Mouse (Mus musculus) intestine, embryonic 15.5 days (tissue): ENCODE data around the gene Kif5c. TPM values are rescaled to one million over a fixed set of nuclear protein-coding genes. Genes with fewer than 3 reads are reported as not detected.

ENCODE experiments used
- ATAC-seq: fragments of 200-750 bp; cut with Nextera tagmentation; 2 replicates; pipeline ENCODE4 v1.8.0; 2017; ENCODE audit warnings: moderate TSS enrichment, moderate library complexity
- H3K27ac ChIP-seq: fragments of 300-500 bp; sonication (generic); 2 replicates; pipeline ENCODE4 v1.5.1; 2015; ENCODE audit warnings: mild to moderate bottlenecking, inconsistent platforms
- H3K27me3 ChIP-seq: fragments of 300-500 bp; sonication (generic); replicated peaks from 2 replicates; pipeline ENCODE4 v1.6.1; 2015; ENCODE audit warnings: inconsistent platforms
- H3K36me3 ChIP-seq: fragments of 300-500 bp; sonication (generic); 2 replicates; pipeline ENCODE4 v1.6.1; 2015; ENCODE audit warnings: inconsistent platforms
- H3K4me1 ChIP-seq: fragments of 300-500 bp; sonication (generic); replicated peaks from 2 replicates; pipeline ENCODE4 v1.6.1; 2015; ENCODE audit warnings: inconsistent platforms
- H3K4me2 ChIP-seq: fragments of 300-500 bp; sonication (generic); replicated peaks from 2 replicates; pipeline ENCODE4 v1.6.1; 2015; ENCODE audit warnings: mild to moderate bottlenecking, inconsistent platforms
- H3K4me3 ChIP-seq: fragments of 300-500 bp; sonication (generic); replicated peaks from 2 replicates; pipeline ENCODE4 v1.5.1; 2015; ENCODE audit warnings: inconsistent platforms
- H3K9ac ChIP-seq: fragments of 300-500 bp; sonication (generic); 2 replicates; pipeline ENCODE4 v1.6.1; 2015; ENCODE audit warnings: inconsistent platforms
- H3K9me3 ChIP-seq: fragments of 300-500 bp; sonication (generic); 2 replicates; pipeline ENCODE4 v1.6.1; 2016; ENCODE audit warnings: inconsistent platforms
- whole genome bisulfite sequencing: fragments of 180-500 bp; shearing (Covaris S2); methylation state at CpG from one replicate; pipeline ENCODE4 v1.1.7; 2015; 5-methylcytosine and 5-hydroxymethylcytosine counted together
- polyA plus RNA-seq: library from polyadenylated mRNA; unstranded; fragments of >200 nt; fragmentation: Nextera tagmentation; extraction: Ambion mirVana; gene quantifications from 2 replicates; pipeline ENCODE4 v1.2.1, GENCODE M21; 2015

The Kif5c gene
- polyA plus RNA-seq, 1 experiment from 2014 or later, result 8.2 TPM

- no peak overlapping the region for H3K4me2 ChIP-seq
- no peak overlapping the region for H3K4me3 ChIP-seq
- 0 out of 2 replicates have a peak, but pooled peaks cover 7% of the 10 kb centered on the region for H3K4me1 ChIP-seq
- 83% methylated on average over 6 of the region's 6 CpGs for WGBS
- no peak for ATAC-seq
- H3K9ac ChIP-seq, result no peak overlapping the region
- H3K36me3 ChIP-seq, result no peaks in the 10 kb centered on the region
- H3K27me3 ChIP-seq, result peaks cover 11% of the 10 kb centered on the region; the same call in 1 of the 2 replicates
- no peak overlapping the region for H3K27ac ChIP-seq
- no peaks in the 10 kb centered on the region for H3K9me3 ChIP-seq
Measured at GRCm38 (mm10) chr2:49789078-49789477, 170.0 kb downstream of the Kif5c start.

- H3K36me3 ChIP-seq, result no peaks in the 10 kb centered on the region
- peaks cover 11% of the 10 kb centered on the region; the same call in 1 of the 2 replicates for H3K27me3 ChIP-seq
- H3K27ac ChIP-seq, result no peak overlapping the region
- H3K9ac ChIP-seq, result no peak overlapping the region
- H3K4me2 ChIP-seq, result no peak overlapping the region
- H3K9me3 ChIP-seq, result no peaks in the 10 kb centered on the region
- WGBS, result 78% methylated on average over 5 of the region's 5 CpGs
- ATAC-seq, result no peak
- H3K4me3 ChIP-seq, result no peak overlapping the region
- 0 out of 2 replicates have a peak, but pooled peaks cover 7% of the 10 kb centered on the region for H3K4me1 ChIP-seq
Measured at GRCm38 (mm10) chr2:49789504-49789903, 170.4 kb downstream of the Kif5c start.

- no peaks in the 10 kb centered on the region for H3K9me3 ChIP-seq
- no peak overlapping the region for H3K27ac ChIP-seq
- no peak overlapping the region for H3K4me3 ChIP-seq
- H3K36me3 ChIP-seq, result no peaks in the 10 kb centered on the region
- ATAC-seq, result no peak
- 63% methylated on average over 14 of the region's 14 CpGs for WGBS
- H3K4me1 ChIP-seq, result no peaks in the 10 kb centered on the region
- no peaks in the 10 kb centered on the region for H3K27me3 ChIP-seq
- H3K9ac ChIP-seq, result no peak overlapping the region
- H3K4me2 ChIP-seq, result no peak overlapping the region
Measured at GRCm38 (mm10) chr2:49797444-49798143, 178.5 kb downstream of the Kif5c start.

GRCm38 (mm10) chr2:49804448-49804847 is 185.3 kb downstream of the Kif5c start:
- no peak overlapping the region for H3K4me3 ChIP-seq
- ATAC-seq, result no peak
- no peaks in the 10 kb centered on the region for H3K4me1 ChIP-seq
- H3K36me3 ChIP-seq, result no peaks in the 10 kb centered on the region
- no peaks in the 10 kb centered on the region for H3K9me3 ChIP-seq
- WGBS, result 67% methylated on average over 8 of the region's 8 CpGs
- no peak overlapping the region for H3K27ac ChIP-seq
- no peaks in the 10 kb centered on the region for H3K27me3 ChIP-seq
- H3K9ac ChIP-seq, result no peak overlapping the region
- H3K4me2 ChIP-seq, result no peak overlapping the region

GRCm38 (mm10) chr2:49805736-49806371 is 186.8 kb downstream of the Kif5c start:
- Histone ChIP-seq H3K4me3 (no peak overlapping the region), H3K36me3 (no peaks in the 10 kb centered on the region), H3K4me1 (no peaks in the 10 kb centered on the region), H3K9ac (no peak overlapping the region), H3K4me2 (no peak overlapping the region), H3K9me3 (no peaks in the 10 kb centered on the region), H3K27me3 (no peaks in the 10 kb centered on the region), H3K27ac (no peak overlapping the region)
- 77% methylated on average over 11 of the region's 11 CpGs for WGBS
- no peak for ATAC-seq

GRCm38 (mm10) chr2:49809496-49809895 is 190.4 kb downstream of the Kif5c start:
- Histone ChIP-seq H3K9ac (no peak overlapping the region), H3K4me1 (peaks cover 9% of the 10 kb centered on the region; the same call in 1 of the 2 replicates), H3K27me3 (no peaks in the 10 kb centered on the region), H3K27ac (no peak overlapping the region), H3K4me3 (no peak overlapping the region), H3K36me3 (no peaks in the 10 kb centered on the region), H3K9me3 (no peaks in the 10 kb centered on the region), H3K4me2 (no peak overlapping the region)
- no peak for ATAC-seq
- WGBS, result 78% methylated on average over 6 of the region's 6 CpGs

- H3K4me2 ChIP-seq, result peak overlapping the region; percentile 30
- 19% methylated on average over 11 of the region's 11 CpGs for WGBS
- peaks cover 11% of the 10 kb centered on the region; the same call in 1 of the 2 replicates for H3K4me1 ChIP-seq
- peak overlapping the region; percentile 67 for H3K27ac ChIP-seq
- no peak overlapping the region for H3K9ac ChIP-seq
- ATAC-seq, result peak; percentile 53
- no peaks in the 10 kb centered on the region for H3K9me3 ChIP-seq
- H3K27me3 ChIP-seq, result no peaks in the 10 kb centered on the region
- 0 out of 2 replicates have a peak overlapping the region, but pooled peaks have one; percentile 6 for H3K4me3 ChIP-seq
- H3K36me3 ChIP-seq, result no peaks in the 10 kb centered on the region
Measured at GRCm38 (mm10) chr2:49811420-49811819, 192.3 kb downstream of the Kif5c start.

GRCm38 (mm10) chr2:49811871-49812363 is 192.8 kb downstream of the Kif5c start:
- Histone ChIP-seq H3K4me1 (peaks cover 11% of the 10 kb centered on the region; the same call in 1 of the 2 replicates), H3K9ac (no peak overlapping the region), H3K27ac (peak overlapping the region; percentile 67), H3K4me2 (peak overlapping the region; percentile 30), H3K4me3 (0 out of 2 replicates have a peak overlapping the region, but pooled peaks have one; percentile 6), H3K9me3 (no peaks in the 10 kb centered on the region), H3K36me3 (no peaks in the 10 kb centered on the region), H3K27me3 (no peaks in the 10 kb centered on the region)
- 0 out of 2 replicates have a peak, but pooled peaks have one; percentile 32 for ATAC-seq
- WGBS, result 30% methylated on average over 4 of the region's 4 CpGs

GRCm38 (mm10) chr2:49813151-49813550 is 194.1 kb downstream of the Kif5c start:
- Histone ChIP-seq H3K9me3 (no peaks in the 10 kb centered on the region), H3K27ac (no peak overlapping the region), H3K4me2 (no peak overlapping the region), H3K9ac (no peak overlapping the region), H3K4me3 (no peak overlapping the region), H3K27me3 (no peaks in the 10 kb centered on the region), H3K4me1 (peaks cover 11% of the 10 kb centered on the region; the same call in 1 of the 2 replicates), H3K36me3 (no peaks in the 10 kb centered on the region)
- ATAC-seq, result no peak
- 51% methylated on average over 4 of the region's 4 CpGs for WGBS

- Histone ChIP-seq H3K9ac (no peak overlapping the region), H3K9me3 (no peaks in the 10 kb centered on the region), H3K4me3 (no peak overlapping the region), H3K4me2 (no peak overlapping the region), H3K36me3 (no peaks in the 10 kb centered on the region), H3K27ac (no peak overlapping the region), H3K4me1 (peaks cover 11% of the 10 kb centered on the region; the same call in 1 of the 2 replicates), H3K27me3 (no peaks in the 10 kb centered on the region)
- ATAC-seq, result peak; percentile 87
- 48% methylated on average over 6 of the region's 6 CpGs for WGBS
Measured at GRCm38 (mm10) chr2:49814011-49814410, 194.9 kb downstream of the Kif5c start.

GRCm38 (mm10) chr2:49815696-49816320 is 196.7 kb downstream of the Kif5c start:
- no peak overlapping the region for H3K4me3 ChIP-seq
- H3K4me1 ChIP-seq, result peaks cover 11% of the 10 kb centered on the region; the same call in 1 of the 2 replicates
- 50% methylated on average over 3 of the region's 3 CpGs for WGBS
- ATAC-seq, result peak; percentile 61
- no peak overlapping the region for H3K4me2 ChIP-seq
- H3K36me3 ChIP-seq, result no peaks in the 10 kb centered on the region
- no peaks in the 10 kb centered on the region for H3K9me3 ChIP-seq
- no peak overlapping the region for H3K27ac ChIP-seq
- H3K27me3 ChIP-seq, result no peaks in the 10 kb centered on the region
- H3K9ac ChIP-seq, result no peak overlapping the region

- no peak for ATAC-seq
- H3K27ac ChIP-seq, result no peak overlapping the region
- H3K4me1 ChIP-seq, result peaks cover 10% of the 10 kb centered on the region; the same call in 1 of the 2 replicates
- 76% methylated on average over 5 of the region's 5 CpGs for WGBS
- H3K27me3 ChIP-seq, result no peaks in the 10 kb centered on the region
- H3K9me3 ChIP-seq, result no peaks in the 10 kb centered on the region
- H3K4me2 ChIP-seq, result no peak overlapping the region
- H3K4me3 ChIP-seq, result no peak overlapping the region
- no peaks in the 10 kb centered on the region for H3K36me3 ChIP-seq
- no peak overlapping the region for H3K9ac ChIP-seq
Measured at GRCm38 (mm10) chr2:49816549-49816948, 197.5 kb downstream of the Kif5c start.
